8 mouse cellular contexts compared by ENCODE assay signal in the genomic region with DNA sequence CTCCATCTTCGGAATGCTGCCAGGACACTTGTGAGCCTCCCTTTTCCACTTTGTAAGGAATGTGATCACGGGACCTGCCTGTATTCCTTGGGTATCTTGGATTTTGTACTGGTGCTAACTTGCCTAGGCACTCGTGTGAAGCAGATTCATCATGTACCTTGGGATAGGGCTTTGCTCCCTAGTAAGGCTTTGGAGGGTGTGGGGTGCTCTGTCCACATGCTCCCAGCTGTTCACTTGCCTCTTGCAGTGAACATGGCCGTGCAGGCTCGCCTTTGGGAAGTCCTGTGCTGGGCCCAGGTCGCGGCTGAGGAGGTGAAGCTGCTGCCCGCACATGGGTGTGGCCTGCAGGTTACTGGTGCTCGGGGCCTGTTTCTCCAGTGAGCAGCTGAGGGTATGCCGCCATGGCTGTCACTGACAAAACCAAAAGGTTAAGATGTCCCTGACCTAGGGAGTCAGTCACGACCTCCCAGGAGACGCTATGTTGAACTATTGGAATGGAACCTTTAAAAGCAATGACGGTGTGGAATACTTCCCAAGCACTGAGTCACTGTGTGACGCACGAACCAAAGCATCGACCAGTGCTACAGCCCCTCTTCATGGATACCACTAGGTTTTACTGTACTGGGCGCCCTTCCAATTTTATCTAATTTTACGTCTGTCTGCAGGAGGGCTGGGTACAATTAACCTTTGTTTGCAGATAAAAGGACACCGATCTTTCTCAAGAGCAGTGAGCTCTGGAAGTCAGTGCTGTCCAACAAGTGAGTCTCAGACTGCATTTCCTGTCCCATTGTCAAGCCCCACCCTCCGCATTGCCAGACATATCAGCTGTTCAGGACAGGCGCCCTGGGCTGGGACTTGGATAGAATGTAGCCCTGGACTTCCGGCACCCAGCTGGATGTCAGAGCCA. TPM values are rescaled to one million over a fixed set of nuclear protein-coding genes. Genes with fewer than 3 reads are reported as not detected.
DNase-seq lines count a peak whose midpoint lies in the region; ATAC-seq and TF ChIP-seq lines count a peak whose summit lies in the region.

No protein-coding gene starts in this region.

- no peak overlapping the region for H3K4me3 ChIP-seq in spleen, adult 2 months (ENCODE audit: extremely low read depth, insufficient read depth, insufficient read length)
- H3K4me3 ChIP-seq in liver, embryonic 11.5 days (ENCODE audit: low read depth, low read length) = no peak overlapping the region
- no peak overlapping the region for H3K4me3 ChIP-seq in neural tube, embryonic 15.5 days (replicated peaks)

- 0 out of 2 replicates have a peak overlapping the region, but pooled peaks have one; percentile 2 for H3K9ac ChIP-seq in liver, embryonic 11.5 days (ENCODE audit: low read depth, low read length)
- 0 out of 2 replicates have a peak overlapping the region, but pooled peaks have one; percentile 10 for H3K9ac ChIP-seq in neural tube, embryonic 15.5 days (replicated peaks)

- no peaks in the 10 kb centered on the region for H3K9me3 ChIP-seq in liver, embryonic 11.5 days (ENCODE audit: control insufficient read depth, low read length)
- H3K9me3 ChIP-seq in neural tube, embryonic 15.5 days (replicated peaks) = no peaks in the 10 kb centered on the region

- peak; percentile 22 for ATAC-seq in liver, embryonic 11.5 days (replicated peaks; ENCODE audit: low FRiP score)
- ATAC-seq in neural tube, embryonic 15.5 days (ENCODE audit: low FRiP score) = no peak

- H3K27me3 ChIP-seq in spleen, adult 2 months (ENCODE audit: control insufficient read depth, insufficient read depth, low read length) = no peaks in the 10 kb centered on the region
- H3K27me3 ChIP-seq in liver, embryonic 11.5 days (replicated peaks; ENCODE audit: control insufficient read depth, insufficient read depth, low read length) = no peaks in the 10 kb centered on the region
- H3K27me3 ChIP-seq in neural tube, embryonic 15.5 days (replicated peaks) = no peaks in the 10 kb centered on the region

- peaks cover 10% of the 10 kb centered on the region; the same call in 1 of the 2 replicates for H3K4me1 ChIP-seq in spleen, adult 2 months (ENCODE audit: control insufficient read depth, insufficient read depth, insufficient read length)
- peaks cover 34% of the 10 kb centered on the region for H3K4me1 ChIP-seq in liver, embryonic 11.5 days (replicated peaks; ENCODE audit: control insufficient read depth, insufficient read depth, low read length)
- H3K4me1 ChIP-seq in neural tube, embryonic 15.5 days = peaks cover 39% of the 10 kb centered on the region

- peak overlapping the region; percentile 22; the same call in 1 of the 2 replicates for H3K27ac ChIP-seq in spleen, adult 2 months (ENCODE audit: insufficient read depth, low read length)
- peak overlapping the region; percentile 62 for H3K27ac ChIP-seq in liver, embryonic 11.5 days (ENCODE audit: low read depth, low read length)
- peak overlapping the region; percentile 37; the same call in 1 of the 2 replicates for H3K27ac ChIP-seq in neural tube, embryonic 15.5 days (replicated peaks)

- TF ChIP-seq POLR2A in spleen, adult 2 months (IDR thresholded peaks at IDR 0.05; ENCODE audit: low read depth, low read length) = no peak

- peaks cover 31% of the 10 kb centered on the region for H3K36me3 ChIP-seq in spleen, adult 2 months (ENCODE audit: control insufficient read depth, insufficient read depth, low read length)
- peaks cover 34% of the 10 kb centered on the region for H3K36me3 ChIP-seq in liver, embryonic 11.5 days (ENCODE audit: control insufficient read depth, insufficient read depth, low read length)
- H3K36me3 ChIP-seq in neural tube, embryonic 15.5 days = peaks cover 51% of the 10 kb centered on the region

- TF ChIP-seq CTCF in spleen, adult 2 months (IDR thresholded peaks at IDR 0.05; ENCODE audit: extremely low read depth, insufficient read depth, insufficient read length, insufficient replicate concordance) = no peak

- WGBS in spleen, adult 2 months = 79% methylated on average over 22 of the region's 22 CpGs
- WGBS in liver, embryonic 11.5 days = 17% methylated on average over 22 of the region's 22 CpGs
- WGBS in neural tube, embryonic 15.5 days = 14% methylated on average over 22 of the region's 22 CpGs

- no peak for DNase-seq in spleen, adult 2 months (ENCODE audit: low read depth in 1 of 2, low spot score in 2 of 2)
- no peak for DNase-seq in spleen, postnatal 10 days (ENCODE audit: low spot score in 2 of 2)
- peak; percentile 49 to 56 for DNase-seq in cerebellum, postnatal 25 days
- peak; percentile 68 to 70 for DNase-seq in gastrocnemius, postnatal 36 days
- peak; percentile 66 for DNase-seq in kidney, adult 18-20 months
- peak; percentile 73 for DNase-seq in liver, embryonic 11.5 days (ENCODE audit: low spot score)
- no peak for DNase-seq in thymus, postnatal 0 days (ENCODE audit: low spot score)

- H3K4me2 ChIP-seq in liver, embryonic 11.5 days = peak overlapping the region; percentile 17; the same call in 1 of the 2 replicates
- 0 out of 2 replicates have a peak overlapping the region, but pooled peaks have one; percentile 9 for H3K4me2 ChIP-seq in neural tube, embryonic 15.5 days

- intact Hi-C loops in gastrocnemius, postnatal 36 days (cut with DNase I) = no loop called here

RNA-seq across cellular contexts. Expression of gene Gapdh, which starts 5.2 kb away (rescaled TPM):
- polyA plus RNA-seq in spleen, adult 2 months (2012; rRNA removed) = 1,160 and 1,333 TPM in 2 replicates
- over 10,000 TPM; 11,568 to 13,182 TPM for total RNA-seq in gastrocnemius, postnatal 36 days (2021)
- 2,450 and 2,526 TPM in 2 replicates for polyA plus RNA-seq in liver, embryonic 11.5 days (2014; fragmentation: Nextera tagmentation; extraction: Ambion mirVana)
- 1,563 and 1,690 TPM in 2 replicates for polyA plus RNA-seq in neural tube, embryonic 15.5 days (2015; fragmentation: Nextera tagmentation; extraction: Ambion mirVana)
- 1,452 and 1,606 TPM in 2 replicates for polyA plus RNA-seq in thymus, postnatal 0 days (2015; fragmentation: Nextera tagmentation; extraction: Ambion mirVana)

RNA-seq across cellular contexts. Expression of gene Iffo1, which starts 16.1 kb away (rescaled TPM):
- 58.0 and 66.8 TPM in 2 replicates for polyA plus RNA-seq in spleen, adult 2 months (2012; rRNA removed)
- 10 to 100 TPM; 11.6 to 12.3 TPM for total RNA-seq in gastrocnemius, postnatal 36 days (2021)
- 7.7 and 9.9 TPM in 2 replicates for polyA plus RNA-seq in liver, embryonic 11.5 days (2014; fragmentation: Nextera tagmentation; extraction: Ambion mirVana)
- 20.1 and 24.6 TPM in 2 replicates for polyA plus RNA-seq in neural tube, embryonic 15.5 days (2015; fragmentation: Nextera tagmentation; extraction: Ambion mirVana)
- 13.8 and 19.0 TPM in 2 replicates for polyA plus RNA-seq in thymus, postnatal 0 days (2015; fragmentation: Nextera tagmentation; extraction: Ambion mirVana)

RNA-seq across cellular contexts. Expression of gene Nop2, which starts 29.4 kb away (rescaled TPM):
- polyA plus RNA-seq in spleen, adult 2 months (2012; rRNA removed) = 14.0 and 16.2 TPM in 2 replicates
- total RNA-seq in gastrocnemius, postnatal 36 days (2021) = 10 to 100 TPM; 14.6 to 19.0 TPM
- polyA plus RNA-seq in liver, embryonic 11.5 days (2014; fragmentation: Nextera tagmentation; extraction: Ambion mirVana) = 114 and 125 TPM in 2 replicates
- polyA plus RNA-seq in neural tube, embryonic 15.5 days (2015; fragmentation: Nextera tagmentation; extraction: Ambion mirVana) = 47.8 and 58.0 TPM in 2 replicates
- 53.9 and 60.7 TPM in 2 replicates for polyA plus RNA-seq in thymus, postnatal 0 days (2015; fragmentation: Nextera tagmentation; extraction: Ambion mirVana)

RNA-seq across cellular contexts. Expression of gene Ncapd2, which starts 30.4 kb away (rescaled TPM):
- polyA plus RNA-seq in spleen, adult 2 months (2012; rRNA removed) = 84.6 and 110 TPM in 2 replicates
- total RNA-seq in gastrocnemius, postnatal 36 days (2021) = 10 to 100 TPM in 1 of 2 experiments, 1 to 10 TPM in 1; 8.0 to 13.7 TPM
- polyA plus RNA-seq in liver, embryonic 11.5 days (2014; fragmentation: Nextera tagmentation; extraction: Ambion mirVana) = 150 and 158 TPM in 2 replicates
- polyA plus RNA-seq in neural tube, embryonic 15.5 days (2015; fragmentation: Nextera tagmentation; extraction: Ambion mirVana) = 38.2 and 56.6 TPM in 2 replicates
- 130 and 153 TPM in 2 replicates for polyA plus RNA-seq in thymus, postnatal 0 days (2015; fragmentation: Nextera tagmentation; extraction: Ambion mirVana)

RNA-seq across cellular contexts. Expression of gene Mrpl51, which starts 30.5 kb away (rescaled TPM):
- 21.2 and 29.4 TPM in 2 replicates for polyA plus RNA-seq in spleen, adult 2 months (2012; rRNA removed)
- 100 to 1,000 TPM; 212 to 225 TPM for total RNA-seq in gastrocnemius, postnatal 36 days (2021)
- 287 and 311 TPM in 2 replicates for polyA plus RNA-seq in liver, embryonic 11.5 days (2014; fragmentation: Nextera tagmentation; extraction: Ambion mirVana)
- polyA plus RNA-seq in neural tube, embryonic 15.5 days (2015; fragmentation: Nextera tagmentation; extraction: Ambion mirVana) = 156 and 167 TPM in 2 replicates
- polyA plus RNA-seq in thymus, postnatal 0 days (2015; fragmentation: Nextera tagmentation; extraction: Ambion mirVana) = 281 and 294 TPM in 2 replicates

Comparison
In these comparisons a context has a peak if more than half of its experiments do, and no peak if none do; other contexts are left out.
1. DNase-seq: peak in cerebellum, postnatal 25 days (2 of 2), gastrocnemius, postnatal 36 days (2 of 2), kidney, adult 18-20 months (single experiment) and liver, embryonic 11.5 days (single experiment); none in spleen, adult 2 months (0 of 2), spleen, postnatal 10 days (0 of 2) and thymus, postnatal 0 days (single experiment).
2. Peak in every context shown above with its lines, with median percentiles within 50 percentile points of each other: H3K27ac ChIP-seq.